Mouse (Mus musculus) gastrocnemius, adult 2 months (tissue): ENCODE data around the gene Slc41a3. TPM values are rescaled to one million over a fixed set of nuclear protein-coding genes. Genes with fewer than 3 reads are reported as not detected.
"Not testable (repeated sequence)": the region's sequence is repeated elsewhere in the genome, so short reads cannot be mapped to it uniquely, and the experiment has no call there.

Experiments used
- DNase-seq: peaks from one replicate; pipeline ENCODE4 v3.0.0; 2022
- H3K27ac ChIP-seq: fragments of 200-600 bp; 2 replicates; pipeline ENCODE4 v1.8.1; 2022; ENCODE audit warnings: mild to moderate bottlenecking
- H3K4me3 ChIP-seq: fragments of 200-600 bp; 2 replicates; pipeline ENCODE4 v1.8.1; 2022; ENCODE audit warnings: mild to moderate bottlenecking, moderate library complexity
- CTCF ChIP-seq: fragments of 200-600 bp; IDR thresholded peaks from 2 replicates; pipeline ENCODE4 v1.8.1; 2022; ENCODE audit warnings: antibody characterized with exemption, mild to moderate bottlenecking, moderate library complexity
- intact Hi-C: fragments of 180-260 bp; cut with DNase I; formaldehyde crosslinking; loops from one replicate; pipeline ENCODE4 v1.15.1; 2025
- total RNA-seq, 2 experiments: library from RNA; stranded (reverse); gene quantifications; 2 replicates each; pipeline ENCODE4 v1.2.3; 2021

Gene Slc41a3
- total RNA-seq, 2 experiments from 2014 or later: 75.0 to 118 TPM

DNA sequence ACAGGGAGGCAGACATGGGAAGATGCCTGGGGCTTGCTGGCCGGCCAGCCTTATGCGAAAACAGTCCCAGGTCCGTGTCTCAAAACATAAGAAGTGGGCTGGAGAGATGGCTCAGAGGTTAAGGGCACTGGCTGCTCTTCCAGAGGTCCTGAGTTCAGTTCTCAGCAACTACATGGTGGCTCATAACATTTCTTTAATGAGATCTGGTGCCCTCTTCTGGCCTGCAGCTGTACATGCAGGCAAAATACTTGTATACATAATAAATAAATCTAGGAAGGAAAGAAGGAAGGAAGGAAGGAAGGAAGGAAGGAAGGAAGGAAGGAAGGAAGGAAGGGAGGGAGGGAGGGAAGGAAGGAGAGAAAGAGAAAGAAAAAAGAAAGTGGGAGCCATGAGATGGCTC, 28.0 kb downstream of the Slc41a3 start:
- intact Hi-C loops, H3K4me3 ChIP-seq, DNase-seq, H3K27ac ChIP-seq: not testable (repeated sequence)
- TF ChIP-seq CTCF: peak; percentile 49

- TF ChIP-seq CTCF: no peak
- no peak overlapping the region for H3K27ac ChIP-seq
- intact Hi-C loops: no loop called here
- no peak for DNase-seq
- no peak overlapping the region for H3K4me3 ChIP-seq
Measured at GRCm38 (mm10) chr6:90635081-90635480, 30.6 kb downstream of the Slc41a3 start.

DNA sequence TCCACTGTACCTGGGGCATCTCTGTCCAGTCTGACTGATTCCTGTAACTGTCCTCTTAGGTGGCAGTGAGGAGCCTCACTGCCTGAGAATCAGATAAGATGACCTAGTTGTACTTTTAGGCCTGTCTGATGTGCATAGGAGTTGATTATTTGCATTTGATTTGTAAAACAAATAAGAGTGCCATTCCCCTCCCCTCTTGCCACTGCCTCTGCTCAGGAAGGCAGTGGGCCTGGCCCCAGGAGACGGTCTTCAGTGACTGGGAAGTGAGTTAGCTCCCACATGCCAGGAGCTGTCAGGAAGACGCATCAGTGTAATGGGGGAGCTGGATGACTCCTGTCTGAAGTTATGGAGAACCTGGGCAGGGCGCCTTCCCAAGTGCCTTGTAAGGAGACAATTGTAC, 31.1 kb downstream of the Slc41a3 start:
- DNase-seq: no peak
- Histone ChIP-seq H3K4me3 (no peak overlapping the region), H3K27ac (no peak overlapping the region)
- no peak for TF ChIP-seq CTCF
- intact Hi-C loops: no loop called here

DNA sequence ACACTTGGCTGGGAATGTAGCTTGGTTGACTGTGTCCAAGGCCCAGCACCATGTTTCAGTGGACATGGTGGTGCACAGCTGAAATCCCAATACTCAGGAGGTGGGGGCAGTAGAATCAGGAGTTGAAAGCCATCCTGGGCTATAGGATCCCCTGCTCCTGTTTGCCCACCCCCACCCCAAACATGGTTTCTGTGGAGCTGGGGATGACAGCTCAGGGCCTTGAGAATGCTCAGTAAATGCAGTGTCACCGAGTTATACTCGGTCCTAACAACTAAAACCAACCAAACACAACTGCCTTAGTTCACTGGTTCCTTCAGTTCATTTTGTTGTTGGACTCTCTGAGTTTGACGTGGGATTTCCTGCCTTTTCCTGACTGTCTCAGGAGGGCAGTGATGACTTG, 38.5 kb downstream of the Slc41a3 start:
- no peak overlapping the region for H3K27ac ChIP-seq
- TF ChIP-seq CTCF: no peak
- intact Hi-C loops: no loop called here
- no peak overlapping the region for H3K4me3 ChIP-seq
- DNase-seq: no peak

DNA sequence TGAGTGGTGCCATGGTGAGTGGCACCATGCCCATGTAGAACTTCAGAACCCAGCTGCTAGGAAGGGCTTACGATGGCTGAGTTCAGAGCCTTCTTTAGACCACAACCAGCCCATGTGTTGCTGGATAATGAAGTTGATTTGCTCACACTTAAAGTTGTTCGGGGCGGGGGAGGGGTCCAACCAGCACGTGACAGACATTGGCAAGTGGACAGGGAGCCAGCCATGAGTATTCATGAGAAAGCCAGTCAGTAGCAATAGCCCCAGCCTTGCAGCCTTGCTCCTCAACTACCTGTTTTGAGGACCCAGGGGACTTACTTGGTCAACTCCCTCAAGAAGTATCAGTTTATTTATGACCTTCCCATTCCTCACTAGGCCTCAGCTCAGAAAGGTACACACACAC, 40.4 kb downstream of the Slc41a3 start:
- no peak for DNase-seq
- intact Hi-C loops: no loop called here
- Histone ChIP-seq H3K27ac (no peak overlapping the region), H3K4me3 (no peak overlapping the region)
- TF ChIP-seq CTCF: no peak

DNA sequence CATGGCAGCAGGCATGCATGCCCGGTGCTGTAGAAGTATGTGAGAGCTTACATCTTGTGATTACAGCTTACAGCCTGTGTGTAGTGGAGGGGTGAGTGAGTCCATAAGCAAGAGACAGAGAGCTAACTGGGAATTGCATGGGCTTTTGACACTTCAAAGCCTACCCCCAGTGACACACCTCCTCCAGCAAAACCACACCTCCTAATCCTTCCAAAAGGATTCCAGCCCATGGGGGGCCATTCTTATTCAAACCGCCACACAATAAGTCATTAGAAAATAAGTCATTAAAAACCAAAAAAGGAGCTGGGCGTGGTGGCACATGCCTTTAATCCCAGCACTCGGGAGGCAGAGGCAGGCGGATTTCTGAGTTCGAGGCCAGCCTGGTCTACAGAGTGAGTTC, 43.9 kb downstream of the Slc41a3 start:
- H3K27ac ChIP-seq: no peak overlapping the region
- no peak for DNase-seq
- TF ChIP-seq CTCF: no peak
- intact Hi-C loops: no loop called here
- no peak overlapping the region for H3K4me3 ChIP-seq

- DNase-seq: no peak
- H3K27ac ChIP-seq: no peak overlapping the region
- no peak overlapping the region for H3K4me3 ChIP-seq
- no peak for TF ChIP-seq CTCF
- intact Hi-C loops: no loop called here
Measured at GRCm38 (mm10) chr6:90649279-90649678, 44.8 kb downstream of the Slc41a3 start.

GRCm38 (mm10) chr6:90650634-90651033, 46.1 kb downstream of the Slc41a3 start:
- no peak for DNase-seq
- Histone ChIP-seq H3K4me3 (no peak overlapping the region), H3K27ac (no peak overlapping the region)
- intact Hi-C loops: no loop called here
- no peak for TF ChIP-seq CTCF

DNA sequence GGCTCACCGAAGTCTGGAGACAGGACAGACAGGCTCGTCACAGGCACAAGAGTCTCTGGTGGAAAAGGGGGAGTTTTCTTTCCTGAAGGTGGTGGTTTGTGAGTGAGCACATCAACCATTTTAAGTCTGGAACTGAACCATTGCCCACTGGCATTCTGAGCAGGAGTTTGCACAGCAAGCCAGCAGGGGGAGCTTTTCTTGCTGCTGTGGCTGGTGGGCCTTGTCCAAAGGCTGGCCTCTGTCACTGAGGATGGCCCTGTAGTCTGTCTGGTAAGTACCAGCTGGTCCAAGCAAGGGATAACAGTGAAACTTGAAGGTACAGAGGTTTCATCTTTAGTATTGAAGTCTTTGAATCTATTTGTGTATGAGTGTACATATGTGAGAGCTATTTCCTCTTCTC, 49.2 kb downstream of the Slc41a3 start:
- Histone ChIP-seq H3K27ac (no peak overlapping the region), H3K4me3 (no peak overlapping the region)
- DNase-seq: peak; percentile 83
- intact Hi-C loops: loop anchor here (1.0 kb wide), 2 partner anchors 68 to 76 kb away; no protein-coding TSS in a partner anchor
- peak; percentile 94 for TF ChIP-seq CTCF

- peak; percentile 48 for DNase-seq
- H3K4me3 ChIP-seq, H3K27ac ChIP-seq, intact Hi-C loops: not testable (repeated sequence)
- peak; percentile 60 for TF ChIP-seq CTCF
Measured at GRCm38 (mm10) chr6:90656344-90656850, 51.9 kb downstream of the Slc41a3 start.

DNA sequence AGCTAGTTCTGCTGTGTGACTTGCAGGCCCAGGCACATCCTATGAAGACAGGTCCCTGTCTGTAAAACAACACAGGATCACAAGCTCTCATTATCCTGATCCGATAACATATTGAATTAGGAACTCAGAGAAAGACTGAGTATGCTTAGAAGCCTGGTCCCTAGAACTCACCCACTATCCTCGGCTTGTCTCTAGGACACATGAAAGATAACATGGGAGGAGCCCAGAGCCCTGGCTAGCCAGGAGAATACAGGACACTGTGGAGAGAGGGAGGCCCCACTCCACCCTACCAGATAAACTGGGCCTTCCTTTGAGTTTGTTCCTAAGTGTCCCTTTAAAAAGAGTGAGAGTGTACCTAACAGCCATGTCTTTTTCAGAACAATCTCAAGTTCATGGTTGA, 55.4 kb downstream of the Slc41a3 start:
- Histone ChIP-seq H3K27ac (no peak overlapping the region), H3K4me3 (no peak overlapping the region)
- intact Hi-C loops: no loop called here
- DNase-seq: no peak
- no peak for TF ChIP-seq CTCF

GRCm38 (mm10) chr6:90660398-90661028, 56.0 kb downstream of the Slc41a3 start:
- intact Hi-C loops: no loop called here
- no peak for DNase-seq
- Histone ChIP-seq H3K4me3 (no peak overlapping the region), H3K27ac (no peak overlapping the region)
- no peak for TF ChIP-seq CTCF

- no peak for DNase-seq
- intact Hi-C loops: no loop called here
- Histone ChIP-seq H3K27ac (no peak overlapping the region), H3K4me3 (no peak overlapping the region)
- TF ChIP-seq CTCF: no peak
Measured at GRCm38 (mm10) chr6:90661029-90661399, 56.5 kb downstream of the Slc41a3 start.

DNA sequence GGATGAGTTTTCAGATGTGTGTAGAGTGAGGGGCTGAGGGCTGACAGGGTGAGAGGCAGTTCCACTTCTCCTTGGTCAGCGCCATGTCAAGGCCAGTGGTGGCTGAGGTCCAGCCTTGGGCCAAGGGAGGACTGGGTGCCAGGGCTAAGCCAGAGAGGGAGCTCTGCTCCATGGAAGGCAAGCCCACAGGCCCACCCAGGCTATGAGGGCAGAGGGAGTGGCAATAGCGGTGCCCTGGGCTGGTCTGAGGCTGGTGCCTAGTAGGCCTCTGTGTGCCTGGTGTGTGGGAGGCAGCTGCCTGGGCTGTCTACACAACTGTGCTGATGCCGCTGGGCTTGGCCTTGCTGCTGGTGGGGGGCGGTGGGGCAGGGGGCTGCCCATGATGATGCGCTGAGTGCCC, 57.6 kb downstream of the Slc41a3 start:
- no peak for TF ChIP-seq CTCF
- no peak for DNase-seq
- no peak overlapping the region for H3K27ac ChIP-seq
- intact Hi-C loops: no loop called here
- H3K4me3 ChIP-seq: no peak overlapping the region
